Mouse (Mus musculus): ENCODE results near the gene Bicra.

Bicra gene

DNA sequence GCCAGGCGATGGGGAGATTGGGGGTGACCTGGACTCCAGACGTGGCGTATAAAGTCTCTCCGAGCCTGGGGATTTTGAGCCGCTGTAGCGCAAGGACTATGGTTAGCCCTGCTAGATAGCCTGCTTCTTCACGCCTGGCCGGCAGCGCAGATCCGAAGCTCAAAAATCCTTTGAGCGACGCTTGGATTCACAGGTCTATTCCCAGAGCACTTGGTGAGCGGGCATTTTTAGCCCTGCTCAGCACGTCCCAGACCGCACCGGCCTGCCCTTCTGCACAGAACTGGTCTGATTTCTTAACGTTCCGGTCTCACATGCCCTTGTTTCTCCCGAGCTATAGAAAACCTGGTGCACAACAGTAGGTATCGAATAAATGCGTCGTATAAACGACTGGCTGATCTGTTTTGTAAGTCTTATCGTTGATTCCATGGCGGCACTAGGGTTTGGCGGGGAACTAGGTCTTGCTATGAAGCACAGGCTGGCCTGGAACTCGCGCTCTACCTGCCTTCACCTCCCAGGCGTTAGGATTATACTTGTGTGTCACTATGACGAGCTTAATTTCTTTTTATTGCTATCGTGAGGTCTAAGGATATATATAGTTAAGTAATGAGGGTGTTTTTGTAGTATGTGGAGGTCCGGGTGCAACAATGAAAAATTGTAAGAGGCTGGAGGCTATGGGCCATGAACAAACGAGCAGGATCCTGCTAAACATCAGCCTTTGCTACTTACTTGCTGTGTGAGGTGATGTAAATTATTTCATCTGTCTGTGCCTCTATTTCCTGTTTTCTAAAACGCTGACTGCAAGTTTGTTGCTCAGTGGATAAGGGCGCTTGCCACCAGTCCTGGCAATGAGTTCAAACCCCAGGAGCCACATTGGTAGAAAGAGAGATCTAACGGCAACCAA lies 1.2 kb upstream of the Bicra start:
- no peak for DNase-seq (ENCODE audit: low read depth, low spot score)

DNA sequence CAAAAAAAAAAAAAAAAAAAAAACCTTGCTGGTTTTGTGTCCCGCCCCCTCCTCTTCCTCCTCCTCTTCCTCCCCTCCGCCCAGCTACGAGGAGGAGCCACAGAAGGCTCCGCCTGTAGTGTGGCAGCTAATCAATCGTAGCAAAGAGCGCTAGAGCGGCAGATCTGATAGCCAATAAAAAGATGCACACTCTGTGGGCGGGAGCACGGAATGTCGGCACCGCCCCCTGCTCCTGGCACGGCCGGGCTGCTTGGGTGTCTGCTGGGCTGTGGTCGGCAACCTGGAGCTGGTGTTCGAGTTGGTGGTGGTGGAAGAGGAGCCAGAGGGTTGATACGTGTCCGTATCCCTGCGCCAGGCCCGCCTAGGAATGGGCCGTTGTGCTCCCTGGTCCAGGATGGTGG lies 443 bp upstream of the Bicra start:
- DNase-seq (ENCODE audit: low read depth, low spot score): peak; percentile 98

DNA sequence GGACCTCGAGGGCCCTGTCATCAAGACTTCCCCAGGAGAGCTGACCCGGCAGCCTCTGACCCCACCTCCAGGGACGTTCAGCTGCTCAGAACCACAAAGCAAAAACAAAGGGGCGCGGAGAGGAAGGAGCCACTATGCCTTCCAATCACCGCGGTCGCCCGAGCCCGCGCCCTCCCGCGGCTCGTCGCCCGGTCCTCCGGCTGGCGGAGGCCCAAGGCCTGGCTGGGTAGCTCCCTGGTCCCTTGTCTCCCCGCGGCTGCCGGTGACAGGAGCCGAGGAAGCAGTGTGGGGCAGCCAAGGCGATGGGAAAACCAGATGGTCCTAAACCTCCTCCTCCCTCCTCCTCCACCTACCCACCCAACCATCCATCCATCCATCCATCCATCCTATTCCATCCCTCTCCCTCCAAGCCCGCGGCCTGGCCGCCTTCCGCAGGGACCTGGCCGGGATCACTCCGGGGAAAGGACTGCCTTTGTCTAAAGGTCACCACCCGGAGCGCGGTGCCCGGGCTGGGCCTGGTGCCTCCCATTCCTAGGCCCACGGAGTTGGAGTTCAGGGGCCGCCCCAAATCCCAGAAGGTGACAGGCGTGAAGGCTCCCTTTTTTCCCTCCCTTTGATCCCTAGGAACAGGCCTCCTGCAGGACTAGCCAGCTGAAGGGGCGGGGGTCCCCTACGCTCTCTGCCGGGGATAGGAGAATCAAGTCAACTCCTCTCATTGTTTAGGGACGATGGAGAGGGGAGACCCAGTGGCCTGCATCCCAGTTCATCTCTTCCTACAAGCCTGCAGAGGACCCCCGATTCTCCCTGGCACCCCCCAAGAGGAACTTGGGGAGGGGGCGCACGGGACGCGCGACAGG lies 1.0 kb downstream of the Bicra start:
- peak; percentile 36 for DNase-seq (ENCODE audit: low read depth, low spot score)

DNA sequence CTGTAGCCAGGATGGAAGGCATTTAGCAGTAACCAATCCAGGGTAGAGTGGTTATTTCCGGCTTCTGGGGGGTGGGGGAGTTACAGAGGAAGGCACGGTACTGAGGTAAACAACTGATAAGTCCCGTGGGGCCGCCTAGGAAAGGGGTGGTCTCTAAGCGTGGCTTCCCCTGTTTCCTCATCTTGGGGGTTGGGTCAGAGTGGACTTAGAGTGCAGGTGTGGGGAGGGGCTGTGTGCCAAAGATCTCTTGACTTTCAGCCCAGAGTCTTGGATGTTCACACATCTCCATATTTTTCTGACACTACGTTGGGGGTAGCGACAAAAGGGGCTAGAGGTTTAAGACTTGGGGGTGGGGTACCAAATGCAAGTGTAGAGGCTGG lies 1.6 kb downstream of the Bicra start:
- peak; percentile 81 for DNase-seq (ENCODE audit: low read depth, low spot score)

DNA sequence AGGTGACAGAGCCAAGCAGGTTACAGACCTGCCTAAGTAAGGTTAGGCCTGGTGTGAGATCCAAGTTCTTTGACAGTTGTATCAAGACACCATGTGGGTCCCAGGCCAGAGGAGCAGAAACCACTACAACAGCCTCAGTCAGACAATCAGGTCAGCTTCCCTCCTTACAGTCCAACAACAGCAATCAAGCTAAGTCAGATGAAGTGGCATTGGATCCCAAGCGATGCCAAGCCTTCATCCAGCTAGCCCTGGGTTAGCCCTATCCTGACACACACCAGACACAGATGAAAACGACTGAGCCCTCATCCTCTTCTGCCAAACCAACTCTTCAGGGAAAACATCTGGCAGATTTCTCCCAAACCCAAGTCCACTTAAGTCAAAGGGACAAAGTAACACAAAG lies 2.2 kb downstream of the Bicra start:
- DNase-seq (ENCODE audit: low read depth, low spot score): no peak

DNA sequence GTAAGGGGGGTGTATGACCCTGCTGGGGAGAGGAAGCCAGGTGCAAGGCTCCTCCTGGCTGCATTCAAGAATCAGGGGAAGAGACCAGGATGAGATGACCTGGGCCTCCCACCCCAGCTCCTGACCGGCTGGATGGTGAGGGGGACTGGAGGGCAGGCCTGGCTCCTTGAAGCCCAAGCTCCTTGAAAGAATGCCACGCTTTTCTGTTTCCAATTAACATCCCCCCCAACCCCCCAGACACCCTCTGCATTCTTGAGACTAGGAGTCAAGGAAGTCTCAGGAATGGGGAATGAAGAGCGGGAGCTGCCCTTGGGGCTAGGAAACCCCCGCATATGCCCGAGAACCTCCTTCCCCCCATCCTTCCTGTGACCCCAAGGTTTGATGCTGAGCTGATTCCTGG lies 3.2 kb downstream of the Bicra start:
- no peak for DNase-seq (ENCODE audit: low read depth, low spot score)

DNA sequence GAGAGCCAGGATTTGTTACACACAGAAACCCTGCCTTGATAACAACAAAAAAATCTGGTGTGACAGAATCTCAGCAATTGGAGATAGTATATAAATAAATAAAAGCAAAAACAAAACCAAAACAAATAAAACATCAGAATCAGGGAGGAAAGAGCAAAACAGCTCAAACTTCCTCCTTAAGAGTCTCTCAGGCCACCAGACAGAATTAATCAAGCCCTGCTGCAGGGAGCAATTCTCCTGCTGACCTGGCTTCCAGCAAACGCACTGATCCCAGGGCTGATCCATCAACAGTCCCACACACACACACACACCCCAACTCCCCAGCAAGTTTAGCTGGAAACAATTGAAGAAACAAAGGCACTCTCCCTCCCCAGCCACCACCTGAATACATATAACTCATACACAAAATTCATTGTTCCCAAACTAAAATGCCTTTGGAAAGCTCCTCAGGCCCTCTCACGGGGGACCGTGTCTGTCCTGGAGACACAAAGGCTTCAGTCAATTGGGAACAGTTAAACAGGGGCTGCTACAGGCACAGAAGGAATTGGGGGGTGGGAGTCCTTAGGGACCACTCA lies 3.8 kb downstream of the Bicra start:
- no peak for DNase-seq (ENCODE audit: low read depth, low spot score)

DNA sequence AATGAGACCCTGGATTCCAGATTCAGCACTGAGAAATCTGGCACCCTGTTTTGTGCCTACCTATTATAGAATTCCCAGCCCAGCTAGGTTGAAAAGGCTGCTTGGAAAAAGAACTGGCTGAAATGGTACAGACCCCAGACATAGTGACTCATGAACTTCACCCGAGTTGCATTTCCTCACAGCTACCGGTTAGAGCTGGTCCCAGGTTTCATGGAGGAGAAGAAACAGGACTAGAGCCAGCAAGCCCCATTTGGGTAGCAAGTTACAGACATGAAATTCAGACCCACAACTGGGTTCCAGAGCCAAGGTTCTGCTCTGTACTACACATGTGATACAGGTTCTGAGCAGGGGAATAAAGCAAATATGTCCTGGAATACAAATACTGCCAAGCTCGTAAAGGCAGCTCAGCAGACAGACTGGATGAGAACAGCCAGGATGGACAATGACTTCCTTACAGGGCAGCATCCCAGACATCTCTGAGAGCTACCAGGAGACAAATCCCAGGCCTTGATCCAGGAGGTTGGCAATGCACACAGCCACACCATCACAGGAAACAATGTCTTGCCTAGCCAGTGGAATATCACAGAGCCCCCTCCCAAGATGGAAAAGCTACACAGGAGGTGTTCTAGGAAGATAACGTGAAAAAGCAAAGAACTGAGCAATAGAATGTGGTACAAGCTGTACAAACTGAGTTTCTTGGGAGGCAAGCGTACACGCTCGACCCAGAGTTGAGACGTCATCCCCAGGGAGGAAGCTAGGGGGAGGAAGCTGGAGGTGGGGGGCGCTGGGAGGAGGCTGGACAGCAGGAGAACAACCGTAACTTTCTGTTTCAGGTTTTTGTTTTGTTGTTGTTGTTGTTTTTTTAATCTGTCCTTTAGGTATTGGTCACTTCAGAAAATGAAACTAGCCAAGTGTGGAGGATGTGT lies 4.6 kb downstream of the Bicra start:
- DNase-seq (ENCODE audit: low read depth, low spot score): no peak

DNA sequence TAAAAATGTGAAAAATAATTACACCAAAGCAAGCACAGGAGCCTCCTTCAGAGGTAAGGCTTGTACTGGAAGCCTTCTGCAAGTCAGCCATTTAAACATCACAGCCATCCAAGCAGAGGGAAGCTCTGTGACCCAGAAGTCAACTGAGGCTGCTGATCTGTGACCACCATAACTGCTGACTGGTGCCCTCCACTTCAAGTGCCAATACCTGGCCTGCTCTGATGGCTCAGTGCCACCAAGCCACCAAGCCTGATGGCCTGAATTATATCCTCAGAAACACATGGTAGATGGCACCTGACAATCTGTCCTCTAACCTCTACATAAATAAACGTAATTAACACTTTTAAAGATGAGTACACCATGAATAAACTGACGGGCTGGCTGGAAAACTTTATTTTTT lies 6.5 kb downstream of the Bicra start:
- no peak for DNase-seq (ENCODE audit: low read depth, low spot score)

DNA sequence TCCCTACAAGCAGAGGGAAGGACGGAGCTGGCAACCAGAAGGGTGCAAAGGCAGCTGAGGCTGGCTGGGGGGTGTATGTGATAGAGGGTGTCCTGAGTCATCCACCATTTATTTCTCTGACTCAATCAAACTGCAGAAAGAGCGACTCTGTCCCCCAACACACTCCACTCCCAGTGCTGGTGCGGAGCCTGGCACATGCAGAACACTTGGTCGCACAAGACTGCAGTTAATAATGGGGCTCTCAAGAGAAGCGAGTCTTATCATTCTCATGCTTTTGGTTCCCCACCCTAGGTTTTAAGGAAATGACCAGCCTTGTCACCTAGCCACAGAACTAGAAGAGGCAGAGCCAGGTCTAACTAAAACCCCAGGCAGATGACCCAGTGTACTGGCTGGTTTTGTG lies 8.4 kb downstream of the Bicra start:
- DNase-seq (ENCODE audit: low read depth, low spot score): no peak

DNA sequence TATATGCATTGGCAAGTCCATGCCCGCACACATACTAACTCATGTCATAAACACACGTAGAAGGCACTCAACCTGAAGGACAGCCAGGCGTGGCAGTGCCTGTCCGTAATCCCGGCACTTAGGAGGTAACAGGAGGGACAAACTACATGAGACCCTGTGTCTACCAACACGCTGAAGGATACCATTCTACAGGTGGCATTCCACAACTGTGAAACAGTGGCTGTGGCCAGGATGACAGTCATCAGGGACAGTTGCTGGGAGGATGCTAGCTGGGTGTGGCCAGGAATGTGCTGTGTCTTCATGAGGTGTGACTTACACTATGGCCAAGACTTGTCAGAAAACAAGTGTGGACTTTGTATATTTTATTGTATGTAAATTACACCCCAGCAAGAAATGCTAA lies 10.7 kb downstream of the Bicra start:
- DNase-seq (ENCODE audit: low read depth, low spot score): peak; percentile 31

DNA sequence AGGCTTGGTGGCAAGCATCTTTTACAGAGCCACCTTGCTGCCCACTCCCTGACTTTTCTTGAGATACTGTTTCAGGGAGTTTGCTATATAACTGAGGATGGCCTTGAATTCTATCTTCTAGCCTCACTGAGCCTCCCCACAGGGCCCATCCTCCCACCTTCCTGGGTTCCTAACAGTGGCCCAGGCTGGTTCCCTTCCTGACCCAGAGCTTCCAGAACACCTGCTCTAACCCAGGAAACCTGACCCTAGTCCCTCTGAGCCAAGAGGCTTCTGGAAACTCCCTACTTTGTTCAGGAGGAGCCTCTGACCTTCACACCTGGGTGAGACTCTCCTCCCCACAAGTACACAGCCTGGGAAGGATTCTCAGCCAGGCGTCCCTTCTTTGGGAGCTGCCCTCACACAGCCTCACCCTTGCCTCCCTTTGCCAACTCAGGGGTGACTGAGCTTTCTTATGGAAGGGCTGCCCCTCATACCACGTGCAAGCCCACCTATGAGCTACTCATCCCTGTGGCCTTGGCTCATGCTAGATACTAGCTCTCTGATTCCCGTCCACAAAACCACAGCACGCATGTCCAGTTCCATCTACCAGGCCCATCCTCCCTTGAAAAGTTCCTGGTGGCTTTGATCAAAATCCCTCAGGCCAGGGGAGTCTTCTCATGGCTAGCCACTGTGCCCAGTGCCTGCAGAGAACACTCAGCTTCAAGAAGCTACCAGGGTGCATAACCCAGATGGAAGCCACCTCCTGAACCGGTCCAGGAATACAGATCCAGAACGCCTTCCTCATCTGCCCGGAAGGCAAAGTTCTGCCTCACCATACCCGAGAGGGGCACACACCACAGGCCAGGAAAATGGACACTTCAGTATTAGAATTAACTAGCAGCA lies 13.9 kb downstream of the Bicra start:
- no peak for DNase-seq (ENCODE audit: low read depth, low spot score)

DNA sequence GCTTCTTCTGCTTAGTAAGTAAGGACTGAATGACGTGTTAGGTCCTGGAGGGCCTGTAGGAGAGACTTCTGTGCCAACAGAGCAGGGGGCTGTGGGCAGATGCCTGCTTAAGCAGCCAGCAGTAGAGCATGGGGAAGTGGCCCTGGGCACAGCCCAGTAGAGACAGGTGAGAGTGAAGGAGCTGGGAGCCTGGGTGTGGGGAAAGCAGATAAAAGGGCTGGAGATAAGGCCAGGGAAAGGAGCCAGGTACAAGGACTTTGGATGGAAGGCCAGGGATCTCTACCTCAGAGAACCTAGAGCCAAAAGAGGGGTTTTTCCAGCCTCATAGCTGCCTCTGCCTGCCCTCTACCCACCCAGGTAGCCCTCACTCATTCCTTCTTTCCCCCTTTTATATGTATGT lies 14.7 kb downstream of the Bicra start:
- no peak for DNase-seq (ENCODE audit: low read depth, low spot score)

DNA sequence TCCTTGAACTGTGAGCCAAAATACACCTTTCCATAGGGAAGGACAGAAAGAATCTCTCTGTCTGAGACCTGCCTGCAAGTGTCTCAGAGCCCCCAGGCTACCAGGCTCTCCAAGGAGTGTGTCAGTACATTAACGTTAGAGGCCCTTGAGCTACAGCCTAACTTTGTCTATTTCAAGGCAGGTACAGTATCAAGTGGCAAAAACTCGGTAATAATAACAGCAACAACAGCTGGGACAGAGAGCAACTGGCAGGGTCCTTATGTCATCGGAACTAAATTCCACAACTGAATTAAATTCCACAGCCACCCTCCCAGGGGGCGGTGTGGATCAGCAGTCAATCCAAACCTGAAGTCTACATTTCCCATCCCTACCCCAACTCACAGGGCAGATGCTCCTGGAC lies 16.6 kb downstream of the Bicra start:
- no peak for DNase-seq (ENCODE audit: low read depth, low spot score)

DNA sequence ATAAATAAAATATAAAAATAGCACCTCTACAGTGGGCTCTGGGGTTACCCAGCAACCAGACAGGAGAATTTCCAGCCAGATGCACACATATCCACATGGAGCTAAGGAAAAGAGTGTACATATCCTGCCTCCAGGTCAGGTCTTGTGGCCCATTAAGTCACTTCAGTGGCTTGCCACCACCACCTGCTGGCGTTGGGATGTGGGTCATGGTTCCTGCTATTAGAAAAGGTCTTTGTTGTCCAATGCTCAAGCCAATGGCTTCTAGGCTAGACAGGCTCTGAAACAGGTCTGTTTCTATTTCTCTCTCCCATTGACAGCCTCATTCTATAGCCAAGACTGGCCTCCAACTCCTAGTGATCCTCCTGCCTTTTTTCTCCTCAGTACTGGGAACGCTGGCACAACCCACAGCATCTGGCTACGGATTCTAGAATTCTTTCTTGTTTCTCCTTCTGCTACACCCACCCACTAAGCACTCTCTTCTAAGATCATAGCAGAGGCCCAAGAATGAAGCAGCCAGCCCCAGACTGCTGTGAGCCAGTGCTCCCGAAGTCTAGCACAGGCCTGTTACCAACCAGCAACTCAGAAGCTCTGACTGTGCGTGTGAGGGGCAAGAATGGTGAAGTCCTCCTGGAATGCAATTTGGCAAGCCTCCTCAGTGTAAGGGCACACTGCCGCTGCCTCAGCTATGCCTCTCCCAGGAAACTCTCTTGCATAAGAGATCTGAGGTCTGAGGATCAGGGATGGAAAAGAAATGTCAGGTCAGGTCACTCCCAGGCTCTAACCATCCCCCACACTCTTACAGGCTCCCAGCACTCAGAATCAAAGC lies 19.4 kb downstream of the Bicra start:
- no peak for DNase-seq (ENCODE audit: low read depth, low spot score)

DNA sequence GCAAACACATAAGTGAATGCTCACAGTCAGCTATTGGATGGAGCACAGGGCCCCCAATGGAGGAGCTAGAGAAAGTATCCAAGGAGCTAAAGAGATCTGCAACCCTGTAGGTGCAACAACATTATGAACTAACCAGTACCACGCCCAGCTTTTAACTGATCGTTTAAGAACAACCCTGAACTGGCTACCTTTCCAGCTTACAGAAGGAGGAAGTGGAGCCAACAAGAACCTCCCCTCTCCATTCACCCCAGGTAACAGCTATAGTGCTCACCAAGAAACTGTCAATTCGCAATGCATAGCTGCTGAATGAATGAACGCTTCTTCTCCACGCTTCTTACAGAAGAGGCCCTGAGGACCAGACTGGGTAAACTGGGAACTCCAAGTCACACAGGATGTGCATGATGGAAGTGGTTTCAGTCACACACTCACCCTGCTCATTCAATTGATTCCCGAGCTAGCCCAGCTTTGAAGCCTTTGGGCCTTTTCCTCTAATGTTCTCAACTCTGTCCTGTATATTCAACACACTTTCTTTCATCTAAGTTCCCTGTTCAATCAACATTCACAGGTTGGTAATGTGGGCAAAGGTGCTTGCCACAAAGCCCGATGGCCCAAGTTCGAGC lies 23.0 kb downstream of the Bicra start:
- no peak for DNase-seq (ENCODE audit: low read depth, low spot score)

DNA sequence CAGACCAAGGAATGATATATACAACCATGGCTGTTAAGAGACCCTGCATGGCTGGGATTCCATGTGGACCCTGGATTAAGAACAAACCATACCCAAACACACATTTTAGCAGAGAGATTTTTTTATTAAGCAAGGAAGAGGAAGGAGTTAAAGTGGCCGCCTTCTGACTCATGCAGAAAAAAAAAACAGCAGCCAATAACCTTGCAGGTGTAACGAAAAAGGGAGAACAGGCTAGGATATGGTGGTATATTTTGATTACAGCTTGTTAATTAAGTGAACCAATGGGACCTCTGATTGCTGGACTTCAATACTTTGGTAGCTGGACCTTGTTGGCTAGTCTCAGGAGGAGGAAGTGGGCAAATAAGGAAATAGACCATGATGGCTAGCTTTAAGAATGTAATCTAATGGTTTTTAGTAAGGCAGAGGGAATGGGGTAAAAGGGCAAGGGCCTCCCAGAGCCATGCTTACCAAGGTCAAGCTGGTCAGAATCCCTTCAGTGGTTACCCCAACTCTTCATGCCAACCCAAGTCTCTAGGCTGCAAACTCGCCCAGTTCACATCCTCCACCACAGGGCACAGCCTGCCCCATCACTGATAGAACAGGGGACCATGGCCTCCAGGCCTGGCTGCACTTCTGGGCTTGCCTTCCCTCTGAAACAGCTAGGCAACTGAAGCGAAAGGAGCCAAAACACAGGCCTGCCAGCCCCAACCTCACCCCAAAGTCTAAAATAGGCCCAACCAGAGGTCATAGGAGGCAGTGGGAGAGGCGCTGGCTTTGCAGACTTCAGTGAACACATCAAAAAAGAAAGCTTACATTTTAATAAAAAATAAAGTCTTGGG lies 28.2 kb downstream of the Bicra start:
- DNase-seq (ENCODE audit: low read depth, low spot score): no peak
